Mouse (Mus musculus) cerebellum, adult 2 months (tissue): ENCODE results near the gene Mad1l1.

Source experiments
- CTCF ChIP-seq: fragments of 200-500 bp; IDR thresholded peaks from 2 replicates; pipeline ENCODE4 v1.5.1; 2011; ENCODE audit warnings: low read depth, mild to moderate bottlenecking, control low read depth, low read length, moderate library complexity, borderline replicate concordance; ENCODE audit not compliant: insufficient read depth
- POLR2A ChIP-seq: fragments of 200-500 bp; IDR thresholded peaks from 2 replicates; pipeline ENCODE4 v1.6.1; 2011; ENCODE audit warnings: low read length, control low read depth, borderline replicate concordance; ENCODE audit not compliant: insufficient read depth

DNA sequence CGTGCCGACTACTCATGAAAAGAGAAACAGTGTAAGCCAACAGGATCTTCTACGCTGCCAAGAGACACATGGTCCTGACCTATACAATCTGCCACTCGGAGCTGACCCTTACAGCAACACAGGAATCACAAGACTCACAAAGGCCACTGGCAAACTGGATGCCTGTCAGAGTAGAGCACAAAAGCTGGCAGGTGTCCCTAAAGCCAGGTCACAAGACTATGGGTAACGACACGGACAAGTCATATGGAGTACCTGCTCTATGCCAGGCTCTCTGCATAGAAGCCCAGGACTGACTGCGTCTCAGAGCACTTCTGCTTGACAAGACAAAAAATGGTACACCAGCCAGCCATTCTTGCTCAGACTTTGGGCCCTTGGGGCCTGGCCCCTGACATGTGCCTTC is 234.1 kb downstream of the Mad1l1 start:
- TF ChIP-seq CTCF (no peak), POLR2A (no peak)
